Mouse (Mus musculus): Measurements from ENCODE around the gene Ssbp3.

Gene Ssbp3

DNA sequence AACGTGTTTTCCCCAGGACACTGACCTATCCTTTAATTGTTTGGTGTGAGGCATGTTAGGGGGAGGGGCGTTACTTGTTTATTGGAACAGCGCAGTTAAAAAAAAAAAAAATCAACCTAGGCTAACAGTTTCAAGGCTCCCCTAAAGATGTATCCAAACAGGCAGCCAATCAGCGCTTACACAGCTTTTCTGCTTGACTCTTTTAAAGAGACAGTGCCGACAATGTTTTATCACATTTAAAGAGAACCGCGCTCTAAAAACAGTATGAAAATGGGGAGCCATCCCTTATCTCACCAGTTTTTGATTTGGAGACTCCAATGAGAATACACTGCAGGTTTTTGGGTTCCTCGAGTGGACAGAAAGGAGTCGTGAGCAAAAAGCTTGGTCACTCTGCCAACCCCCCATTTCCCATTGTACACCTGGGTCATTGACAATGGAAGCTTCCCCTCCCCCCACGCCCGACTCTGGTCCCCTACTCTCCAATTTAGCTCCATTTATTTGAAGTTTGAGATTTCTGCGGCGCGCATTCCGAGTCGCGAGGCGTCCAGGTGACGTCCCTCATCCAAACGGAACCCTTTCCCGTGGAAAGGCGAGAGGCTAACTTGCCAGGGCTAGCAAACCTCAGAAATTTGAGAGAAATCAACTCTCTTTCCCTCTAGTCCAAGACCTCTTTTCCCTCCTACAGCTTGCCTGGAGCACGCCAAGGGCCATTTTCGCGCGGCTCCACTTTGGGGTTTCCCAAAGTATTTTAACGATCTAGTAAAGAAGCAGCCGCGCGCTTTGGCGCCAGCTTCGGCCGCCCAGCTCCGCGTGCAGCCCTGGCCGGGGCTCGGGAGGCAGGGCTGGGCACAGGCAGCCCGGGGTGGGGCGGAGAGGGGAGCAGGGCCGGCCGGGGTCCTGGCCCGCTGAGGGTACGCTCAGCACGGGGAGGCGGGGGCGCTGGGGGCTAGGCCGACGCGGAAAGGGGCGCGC, at the start of gene Ssbp3:
Ssbp3 (plus strand) TSS at position 501 of the 972 bp plus-strand sequence.
- DNase-seq (ENCODE audit: low read depth, low spot score) = peak; percentile 92

DNA sequence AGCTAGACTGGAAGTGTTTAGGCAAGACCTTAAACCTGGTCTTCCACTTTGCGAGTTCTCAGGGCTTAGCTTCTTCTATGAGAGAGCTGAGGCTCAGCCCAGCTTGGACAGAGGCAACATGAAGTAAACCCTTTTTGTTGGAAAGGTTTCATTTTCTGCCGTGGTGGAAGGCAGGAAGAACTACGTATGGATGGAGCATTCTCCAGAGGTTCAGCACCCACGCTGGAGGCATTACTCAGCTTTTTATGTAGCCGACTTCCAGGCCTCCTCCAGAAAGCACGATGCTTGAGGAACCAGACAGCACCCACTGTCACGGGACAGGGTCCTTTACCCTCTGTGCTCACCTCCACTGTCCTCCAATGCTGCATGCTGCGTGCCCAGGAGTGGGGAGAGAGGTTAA, 48.6 kb upstream of the Ssbp3 start:
- DNase-seq (ENCODE audit: low read depth, low spot score) = no peak

DNA sequence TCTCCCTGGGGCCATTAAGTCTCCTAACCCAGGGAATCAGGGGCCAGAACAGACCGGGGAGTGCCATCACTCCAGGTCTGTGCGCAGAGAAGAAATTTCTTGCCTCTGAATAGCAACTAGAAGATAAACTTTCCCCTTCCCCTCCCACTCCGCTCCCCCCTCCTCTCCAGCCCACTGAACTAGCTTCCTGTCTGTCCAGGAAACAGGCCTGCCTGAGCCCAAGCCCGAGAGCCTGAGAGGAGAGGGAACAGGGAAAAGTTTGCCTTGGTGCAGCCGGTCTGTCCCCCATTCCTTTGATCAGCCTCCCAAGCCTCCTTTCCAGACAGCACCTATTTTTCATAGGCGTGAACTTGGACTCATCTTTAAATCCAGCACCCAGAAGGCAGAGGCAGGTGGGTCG, 48.2 kb upstream of the Ssbp3 start:
- no peak for DNase-seq (ENCODE audit: low read depth, low spot score)

DNA sequence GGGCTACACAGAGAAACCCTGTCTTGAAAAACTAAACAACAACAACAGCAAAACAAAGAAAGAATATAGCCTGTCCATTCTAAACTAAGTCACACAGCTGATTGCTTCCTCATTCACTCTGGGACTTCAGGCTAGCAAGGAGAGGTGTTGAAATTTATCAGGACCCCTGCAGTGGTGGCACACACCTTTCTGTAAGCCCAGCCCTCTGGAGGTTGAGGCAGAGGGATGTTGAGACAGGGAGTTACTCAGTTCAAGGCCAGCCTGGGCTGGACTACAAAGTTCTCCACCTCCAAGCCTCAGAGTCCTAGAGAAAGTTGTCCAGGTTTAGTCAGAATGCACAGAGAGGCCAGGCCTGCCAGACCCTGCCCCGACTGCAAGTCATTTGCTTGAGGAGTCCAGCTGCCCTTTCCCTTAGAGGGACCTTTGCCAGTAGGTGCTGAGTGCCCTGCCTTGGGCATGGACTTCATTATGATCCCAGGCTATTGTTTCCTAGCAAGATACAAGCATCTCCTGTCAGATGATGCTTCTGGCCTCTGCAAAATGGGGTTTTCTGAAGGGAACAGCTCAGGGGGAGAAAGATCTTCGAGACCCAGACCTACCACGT, 47.6 kb upstream of the Ssbp3 start:
- peak; percentile 52 for DNase-seq (ENCODE audit: low read depth, low spot score)

DNA sequence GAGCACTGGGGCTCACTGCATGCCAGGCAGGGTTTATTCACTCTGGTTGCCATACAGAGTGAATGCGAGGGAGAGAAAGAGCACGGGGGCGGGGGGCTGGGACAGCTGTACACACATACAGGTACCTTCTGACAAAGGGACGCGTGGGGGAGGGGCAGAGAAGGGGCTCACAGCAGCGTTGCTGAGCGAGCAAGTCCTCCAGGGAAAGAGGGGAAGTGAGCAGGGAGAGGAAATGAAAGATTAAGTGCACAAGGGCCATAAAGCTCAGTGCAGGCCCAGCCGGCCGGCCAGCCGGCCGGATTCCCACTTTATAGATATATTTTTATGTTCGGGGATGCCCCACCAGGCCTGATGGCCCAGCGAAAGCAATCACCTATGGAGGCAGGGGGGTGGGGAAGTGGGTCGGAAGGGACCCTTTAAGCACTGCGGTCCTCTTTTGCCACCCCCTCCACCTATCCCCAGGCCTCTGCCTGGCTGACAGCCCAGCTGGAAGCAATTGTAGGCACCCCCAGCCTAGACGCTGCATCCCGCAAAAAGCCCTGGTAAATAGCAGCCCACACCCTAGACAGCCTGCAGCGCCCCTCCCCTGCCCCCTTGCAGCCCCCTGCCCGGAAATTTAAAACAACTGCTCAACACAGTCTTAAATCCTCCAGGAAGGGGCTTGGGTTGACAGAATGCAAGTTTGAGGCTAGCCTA, 44.9 kb upstream of the Ssbp3 start:
- peak; percentile 82 for DNase-seq (ENCODE audit: low read depth, low spot score)

DNA sequence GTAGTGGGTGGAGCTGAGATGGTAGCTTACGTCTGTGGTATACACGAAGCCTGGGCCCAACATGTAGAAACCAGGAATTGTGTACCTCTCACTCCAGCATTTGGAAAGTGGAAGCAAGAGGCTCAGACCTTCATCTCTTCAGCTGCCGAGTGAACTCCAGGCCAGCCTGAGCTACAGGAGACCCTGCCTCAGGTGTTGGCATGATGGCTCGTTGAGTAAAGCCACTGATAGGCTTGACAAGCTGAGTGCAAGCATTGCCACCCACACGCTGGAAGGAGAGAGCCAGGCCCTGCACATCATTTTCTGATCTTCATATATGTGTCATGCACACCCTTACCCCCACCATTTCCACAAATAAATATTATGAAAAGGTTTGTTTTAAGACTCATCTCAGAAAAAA, 44.1 kb upstream of the Ssbp3 start:
- no peak for DNase-seq (ENCODE audit: low read depth, low spot score)

DNA sequence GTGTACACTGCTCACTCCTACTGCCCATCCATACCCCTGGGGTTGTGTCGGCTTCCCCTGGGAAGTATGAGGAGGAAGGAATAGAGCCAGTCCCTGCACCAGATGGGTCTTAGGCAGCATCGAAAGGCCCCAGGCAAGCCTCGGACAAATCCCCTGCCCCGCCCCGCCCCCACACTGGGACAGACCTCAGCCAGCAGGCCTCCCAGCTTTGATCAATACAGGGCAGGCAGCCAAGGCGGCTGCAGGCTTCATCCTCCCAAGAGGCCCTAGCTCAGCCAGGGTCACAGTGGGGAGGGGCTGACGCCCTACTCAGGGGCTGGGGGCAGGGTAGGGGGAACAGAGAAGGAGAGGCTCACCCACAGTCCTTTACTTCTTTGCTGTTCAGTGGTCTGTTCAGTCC, 43.7 kb upstream of the Ssbp3 start:
- DNase-seq (ENCODE audit: low read depth, low spot score) = peak; percentile 85

DNA sequence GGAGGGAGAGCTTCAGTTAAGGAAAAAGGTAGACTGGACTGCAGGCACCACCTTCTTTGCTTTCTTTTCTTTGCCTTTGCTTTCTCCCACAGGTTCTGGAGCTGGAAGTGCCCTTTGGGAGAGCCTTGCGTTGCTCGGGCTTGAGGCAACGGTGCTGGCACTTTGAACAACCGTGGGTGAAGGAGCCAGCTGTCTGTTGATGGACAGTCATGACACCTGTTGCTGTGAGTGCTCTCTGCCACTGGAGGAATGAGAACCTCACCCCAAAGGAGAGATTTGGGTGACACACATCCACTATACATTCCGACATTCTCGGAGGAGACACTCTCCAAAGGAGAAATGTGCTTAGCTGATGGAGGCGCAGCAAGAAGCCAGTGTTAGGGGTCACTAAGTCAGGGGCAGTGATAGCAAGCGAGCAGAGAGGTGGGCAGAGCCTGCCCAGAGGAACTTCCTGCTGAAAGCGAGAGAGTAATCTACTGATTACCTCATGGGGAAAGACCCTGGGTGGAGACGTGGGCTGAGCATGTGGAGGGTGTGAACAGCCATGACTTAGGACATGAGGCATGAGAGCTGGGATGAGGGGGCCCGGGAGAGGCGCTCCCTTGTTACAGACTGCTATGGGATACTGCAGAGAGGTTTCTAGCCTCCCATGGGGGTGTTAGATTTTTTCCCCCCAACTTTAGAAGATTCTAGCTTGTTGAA, 41.6 kb upstream of the Ssbp3 start:
- DNase-seq (ENCODE audit: low read depth, low spot score) = no peak

DNA sequence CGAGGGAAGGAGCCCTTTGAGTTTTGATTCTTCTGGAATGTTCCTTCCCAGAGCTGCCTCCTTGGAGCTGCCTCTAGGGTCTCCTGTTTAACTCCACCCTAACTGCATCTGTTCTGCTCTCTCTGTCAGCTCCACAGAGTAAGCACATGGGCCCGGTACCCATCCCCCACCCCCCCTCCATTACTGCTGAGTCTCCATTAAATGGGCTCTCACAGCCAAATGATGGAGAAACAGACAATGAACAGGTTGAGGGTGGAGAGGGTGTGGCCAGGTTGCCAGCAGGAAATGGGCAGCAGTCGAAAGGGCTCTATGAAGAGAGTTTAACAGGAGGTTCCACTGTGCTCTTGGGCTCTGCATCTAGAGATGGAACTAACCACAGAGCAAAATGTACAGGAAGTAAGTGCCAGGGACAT, 41.0 kb upstream of the Ssbp3 start:
- peak; percentile 73 for DNase-seq (ENCODE audit: low read depth, low spot score)

DNA sequence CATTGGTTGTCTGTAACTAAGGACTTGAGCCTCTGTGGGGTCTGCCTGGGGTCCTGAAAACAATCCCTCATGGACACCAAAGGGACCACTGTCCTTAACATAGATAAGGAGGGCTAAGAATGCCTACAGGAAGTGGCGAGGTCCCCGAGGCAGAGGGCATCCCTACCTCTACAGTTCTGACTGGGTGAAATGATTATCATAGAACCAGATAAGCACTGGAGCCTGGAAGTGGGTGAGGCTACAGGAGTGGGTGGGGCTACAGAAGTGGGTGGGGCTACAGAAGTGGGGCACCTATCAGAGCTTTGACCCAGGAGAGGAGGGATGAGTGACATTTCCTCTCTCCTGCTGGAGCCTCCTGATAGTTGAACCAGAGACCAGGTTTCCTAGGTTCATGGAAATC, 39.9 kb upstream of the Ssbp3 start:
- DNase-seq (ENCODE audit: low read depth, low spot score) = peak; percentile 93

DNA sequence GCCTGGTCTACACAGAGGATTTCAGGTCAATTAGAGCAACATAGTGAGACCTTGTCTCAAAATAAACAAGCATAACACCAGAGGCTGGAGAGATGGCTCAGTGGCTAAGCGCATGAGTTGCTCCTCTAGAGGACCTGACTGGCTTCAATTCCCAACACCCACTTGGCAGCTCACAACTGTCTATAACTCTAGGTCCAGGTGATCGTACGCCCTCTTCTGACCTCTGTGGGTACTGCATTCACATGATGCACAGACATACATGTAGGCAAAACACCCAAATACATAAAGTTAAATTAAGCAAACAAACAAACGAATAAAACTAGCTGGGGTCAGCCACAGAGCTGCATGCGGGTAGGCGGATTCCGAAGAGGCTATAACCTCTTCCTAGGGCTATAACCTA, 36.0 kb upstream of the Ssbp3 start:
- peak; percentile 82 for DNase-seq (ENCODE audit: low read depth, low spot score)

DNA sequence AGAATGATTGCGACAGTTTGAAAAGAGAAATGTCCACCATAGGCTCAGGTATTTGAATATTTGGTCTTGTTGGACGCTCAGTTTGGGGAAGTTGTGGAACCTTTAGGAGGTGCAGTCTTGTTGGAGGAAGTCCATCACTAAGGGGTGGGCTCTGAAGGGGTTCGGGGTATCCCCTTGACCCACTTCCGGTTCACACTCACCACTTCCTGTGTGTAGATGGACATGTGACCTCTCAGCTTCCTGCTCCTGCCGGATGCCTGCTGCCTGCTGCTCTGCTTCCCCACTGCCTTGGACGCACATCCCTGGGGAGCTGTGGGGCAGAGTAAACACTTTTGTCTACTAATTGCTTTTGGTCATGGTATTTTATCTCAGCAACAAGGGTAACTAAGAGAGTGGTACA, 29.4 kb upstream of the Ssbp3 start:
- peak; percentile 50 for DNase-seq (ENCODE audit: low read depth, low spot score)

DNA sequence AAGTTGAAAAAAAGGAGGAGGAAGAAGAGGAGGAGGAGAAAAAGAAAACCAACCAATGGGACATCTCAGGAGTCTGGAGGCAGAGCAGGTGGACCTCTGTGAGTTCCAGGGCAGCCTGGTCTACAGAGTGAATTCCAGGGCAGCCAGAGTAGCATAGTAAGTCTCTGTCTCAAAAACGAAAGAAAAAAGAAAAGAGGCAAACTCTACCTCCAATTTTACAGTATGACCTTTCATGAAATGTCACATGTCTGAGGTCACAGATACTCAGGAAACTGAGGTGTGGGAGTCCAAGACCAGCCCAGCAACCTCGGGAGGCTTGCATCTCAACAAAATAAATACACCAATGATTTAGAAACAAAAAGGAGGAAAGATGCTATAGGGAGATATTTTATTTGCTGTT, 27.4 kb upstream of the Ssbp3 start:
- no peak for DNase-seq (ENCODE audit: low read depth, low spot score)

DNA sequence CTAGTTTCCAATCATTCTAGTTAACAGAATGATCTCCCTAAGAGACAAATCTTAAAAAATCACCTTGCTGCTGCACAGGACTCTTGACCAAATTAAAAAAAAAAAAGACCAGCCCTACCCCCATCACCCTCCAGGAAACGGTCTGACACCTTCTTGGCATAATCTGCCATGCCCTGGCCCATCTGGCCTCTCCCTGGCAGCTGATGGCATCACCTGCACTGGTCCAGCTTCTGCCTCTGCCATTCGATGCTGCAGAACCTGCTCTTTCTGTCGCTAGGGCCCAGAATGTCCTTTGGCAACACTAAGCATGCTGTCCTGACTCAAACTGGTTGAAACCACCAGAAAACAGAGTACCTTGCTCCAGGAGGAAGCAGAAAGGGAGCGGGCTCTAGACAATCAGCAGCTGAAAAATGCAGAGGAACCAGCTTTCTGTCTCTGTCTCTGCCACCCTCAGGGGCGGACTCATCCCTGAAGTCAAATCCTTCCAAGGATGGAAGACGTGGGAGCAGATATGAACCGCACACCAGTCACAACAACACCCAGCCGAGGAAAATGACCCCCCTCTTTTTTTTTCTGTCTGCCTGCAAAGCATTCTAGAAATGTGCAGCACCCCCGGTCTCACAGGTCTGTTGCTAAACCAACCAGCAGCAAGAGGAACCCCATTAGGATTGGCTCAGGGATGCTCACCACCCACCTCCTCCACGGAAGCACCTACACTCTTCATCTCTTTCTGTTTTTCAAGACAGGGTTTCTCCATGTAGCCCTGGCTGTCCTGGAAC, 24.0 kb upstream of the Ssbp3 start:
- no peak for DNase-seq (ENCODE audit: low read depth, low spot score)

DNA sequence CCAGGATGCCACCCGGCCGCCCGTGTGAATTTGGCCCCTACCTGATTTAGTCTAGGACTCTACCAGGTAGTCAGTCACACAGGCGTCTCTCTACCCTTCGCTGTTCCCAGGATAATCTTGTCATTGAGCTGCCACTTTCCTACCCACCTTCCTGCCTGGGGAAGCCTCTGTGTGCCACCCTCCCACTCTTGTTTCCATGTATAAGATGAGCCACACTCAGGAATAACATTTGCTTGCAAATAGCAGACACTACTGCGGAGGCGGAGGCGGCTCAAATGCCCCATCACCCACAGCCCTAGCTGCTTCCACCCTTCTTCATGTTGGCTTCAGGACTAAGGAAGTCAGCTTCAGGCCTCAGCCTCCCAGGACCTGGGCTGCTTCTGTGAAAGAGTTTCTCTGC, 14.4 kb upstream of the Ssbp3 start:
- DNase-seq (ENCODE audit: low read depth, low spot score) = no peak

DNA sequence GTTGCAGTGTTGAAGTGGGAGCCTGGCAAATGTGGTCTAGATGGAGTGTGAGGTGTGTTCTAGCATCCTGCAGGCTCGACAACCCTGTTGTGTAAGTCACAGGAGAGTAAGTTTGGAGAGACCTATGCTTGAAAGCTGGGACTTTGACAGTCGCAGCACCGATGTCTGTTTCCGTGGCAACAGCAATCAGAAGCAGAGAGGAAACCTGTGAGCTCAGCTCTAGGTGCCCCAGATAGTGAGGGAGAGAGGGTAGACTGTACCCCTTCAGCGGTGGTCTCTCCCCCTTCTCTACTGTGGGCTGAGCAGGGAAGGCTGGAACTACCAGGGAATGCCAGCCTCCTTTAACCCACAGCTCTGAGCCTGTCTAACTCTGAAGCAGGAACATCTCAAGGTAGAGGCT, 11.6 kb upstream of the Ssbp3 start:
- no peak for DNase-seq (ENCODE audit: low read depth, low spot score)

DNA sequence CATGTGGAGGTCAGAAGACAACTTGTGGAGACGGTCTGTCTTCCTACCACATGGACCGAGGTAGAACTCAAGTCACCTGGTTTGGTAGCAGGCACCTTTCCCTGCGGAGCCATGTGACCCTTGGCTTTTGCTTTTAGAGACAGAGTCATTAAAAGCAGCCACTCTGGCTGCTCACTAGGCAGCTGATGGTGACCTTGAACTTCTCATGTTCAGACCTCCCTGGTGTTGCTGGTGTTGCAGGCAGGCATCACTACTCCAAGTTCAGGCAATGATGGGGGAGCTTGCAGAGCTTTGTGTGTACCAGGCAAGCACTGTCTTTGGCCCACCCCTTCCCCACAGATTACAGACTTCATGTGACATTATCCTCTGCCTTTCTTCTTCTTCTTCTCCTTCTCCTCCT, 11.0 kb upstream of the Ssbp3 start:
- no peak for DNase-seq (ENCODE audit: low read depth, low spot score)

DNA sequence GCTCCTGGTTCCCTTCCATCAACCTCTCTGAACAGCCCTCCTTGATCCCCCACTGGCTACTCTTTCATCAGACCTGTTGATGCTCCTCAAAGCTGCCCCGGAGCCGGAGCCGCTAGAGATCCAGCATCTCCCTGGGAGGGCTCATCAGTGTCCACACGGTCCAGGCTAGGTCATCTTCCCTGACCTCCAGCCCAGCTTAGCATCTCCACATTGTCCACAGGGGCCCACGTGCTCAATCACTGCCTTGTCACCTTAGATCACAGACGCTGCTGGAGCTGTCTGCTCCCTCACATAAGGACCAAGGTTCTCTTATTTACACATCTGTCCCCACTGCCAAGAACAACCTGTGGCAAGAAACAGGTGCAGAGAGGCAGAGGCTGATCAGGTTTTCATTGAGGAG, 9.8 kb upstream of the Ssbp3 start:
- DNase-seq (ENCODE audit: low read depth, low spot score) = no peak

DNA sequence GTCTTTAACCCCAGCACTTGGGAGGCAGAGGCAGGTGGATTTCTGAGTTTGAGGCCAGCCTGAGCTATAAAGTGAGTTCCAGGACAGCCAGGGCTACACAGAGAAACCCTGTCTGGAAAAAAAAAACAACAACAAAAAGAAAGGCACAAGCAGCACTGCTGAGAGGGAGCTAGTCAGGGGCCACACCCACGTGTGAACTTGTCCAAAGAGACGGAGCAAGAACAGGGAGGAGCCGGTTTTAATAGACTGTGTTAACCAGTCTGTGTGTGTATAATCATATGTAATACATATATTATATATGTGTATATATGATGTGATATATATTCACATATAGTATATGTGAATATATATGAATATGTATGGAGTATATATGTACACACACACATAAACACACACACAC, 8.9 kb upstream of the Ssbp3 start:
- DNase-seq (ENCODE audit: low read depth, low spot score) = no peak

DNA sequence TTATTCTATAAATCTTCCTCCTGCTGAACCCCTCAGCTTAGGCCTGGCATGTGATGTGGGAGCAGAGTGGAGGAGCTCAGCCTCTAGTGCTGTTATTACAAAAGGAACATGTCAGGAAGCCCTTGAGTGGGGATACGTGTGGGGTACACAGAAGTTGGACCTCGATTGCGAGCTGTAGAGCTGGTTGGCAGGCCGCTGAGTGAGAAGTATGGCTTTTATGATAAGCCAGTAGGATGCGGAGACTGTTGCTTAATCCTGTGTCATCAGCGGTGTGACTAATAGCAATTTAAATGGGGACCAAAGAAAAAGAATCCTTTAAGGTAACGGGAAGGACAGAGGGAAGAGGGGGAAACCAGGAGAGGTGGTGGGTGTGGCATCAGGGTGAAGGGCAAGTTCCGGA, 8.3 kb upstream of the Ssbp3 start:
- no peak for DNase-seq (ENCODE audit: low read depth, low spot score)

DNA sequence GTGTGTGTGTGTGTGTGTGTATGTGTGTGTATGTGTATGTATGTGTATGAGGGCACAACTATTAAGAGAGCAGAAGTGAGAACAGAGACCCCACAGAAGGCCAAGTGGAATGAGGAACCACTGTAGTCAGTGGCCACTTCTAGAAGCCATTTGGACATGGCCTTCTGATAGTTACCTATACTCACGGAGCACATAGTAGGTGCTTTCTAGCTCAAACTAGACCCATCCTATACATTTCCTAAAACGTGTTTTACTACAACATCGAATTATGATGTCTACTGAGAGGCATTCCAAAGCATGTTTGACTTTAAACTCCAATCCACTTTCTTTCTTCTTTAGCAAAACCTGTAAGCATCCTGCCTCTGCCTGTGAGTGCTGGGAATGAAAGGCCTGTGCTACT, 4.6 kb upstream of the Ssbp3 start:
- DNase-seq (ENCODE audit: low read depth, low spot score) = no peak

All from ES-CJ7 (cell line).